Mouse (Mus musculus): ENCODE measurements around the gene Bcl9. TPM values are rescaled to one million over a fixed set of nuclear protein-coding genes. Genes with fewer than 3 reads are reported as not detected.

Gene Bcl9
- polyA plus RNA-seq, 1 experiment = 36.8 TPM

DNA sequence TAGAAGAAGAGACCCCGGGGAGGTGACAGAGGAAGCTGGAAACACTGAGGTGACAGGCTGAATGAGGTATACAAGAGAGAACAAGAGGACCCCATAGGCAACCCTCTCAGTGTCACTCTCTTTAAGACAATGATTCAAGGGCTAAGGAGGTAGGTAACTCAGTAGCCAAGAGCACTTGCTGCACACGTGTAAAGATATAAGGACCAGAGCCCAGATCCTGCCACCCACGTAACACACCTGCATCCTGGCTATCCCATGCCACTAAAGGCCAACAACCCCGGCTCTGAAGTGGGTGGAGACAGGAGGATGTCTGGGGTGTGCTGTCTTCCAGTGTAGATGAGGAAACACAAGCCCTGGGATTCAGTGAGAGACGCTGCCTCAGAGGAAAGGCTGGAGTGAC is 58.4 kb downstream of the Bcl9 start:
- no peak overlapping the region for H3K4me3 ChIP-seq (ENCODE audit: insufficient read depth, low read length)
- no peak for TF ChIP-seq CTCF (IDR thresholded peaks at IDR 0.05; ENCODE audit: borderline replicate concordance, insufficient read depth, low read length)
- TF ChIP-seq POLR2A (IDR thresholded peaks at IDR 0.05; ENCODE audit: low read depth, low read length) = no peak

DNA sequence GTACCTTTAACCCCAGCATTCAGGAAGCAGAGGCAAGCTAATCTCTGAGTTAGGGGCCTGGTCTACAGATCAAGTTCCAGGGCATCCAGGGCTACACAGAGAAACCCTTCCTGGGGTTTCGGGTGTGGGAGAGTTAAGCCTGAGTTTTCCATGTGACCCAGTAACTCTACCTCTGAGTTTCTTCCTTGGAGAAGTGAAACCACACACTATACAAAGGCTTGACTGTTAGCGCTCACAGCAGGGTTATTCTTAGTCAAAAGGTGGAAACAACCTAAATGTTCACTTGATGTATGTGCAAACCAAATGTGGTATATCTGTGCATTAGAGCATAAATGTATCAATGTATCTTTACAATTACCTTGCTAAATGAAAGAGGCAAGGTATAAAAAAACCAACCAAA is 59.2 kb downstream of the Bcl9 start:
- no peak overlapping the region for H3K27ac ChIP-seq (ENCODE audit: insufficient read depth, low read length)
- no peak overlapping the region for H3K4me3 ChIP-seq (ENCODE audit: insufficient read depth, low read length)
- H3K4me1 ChIP-seq (ENCODE audit: control insufficient read depth, insufficient read depth, low read length) = no peaks in the 10 kb centered on the region
- TF ChIP-seq POLR2A (IDR thresholded peaks at IDR 0.05; ENCODE audit: low read depth, low read length) = no peak
- no peak for TF ChIP-seq CTCF (IDR thresholded peaks at IDR 0.05; ENCODE audit: borderline replicate concordance, insufficient read depth, low read length)

More for the DNA sequence above, 58.4 kb downstream of the Bcl9 start:
- H3K27ac ChIP-seq (ENCODE audit: insufficient read depth, low read length) = no peak overlapping the region
- no peaks in the 10 kb centered on the region for H3K4me1 ChIP-seq (ENCODE audit: control insufficient read depth, insufficient read depth, low read length)

DNA sequence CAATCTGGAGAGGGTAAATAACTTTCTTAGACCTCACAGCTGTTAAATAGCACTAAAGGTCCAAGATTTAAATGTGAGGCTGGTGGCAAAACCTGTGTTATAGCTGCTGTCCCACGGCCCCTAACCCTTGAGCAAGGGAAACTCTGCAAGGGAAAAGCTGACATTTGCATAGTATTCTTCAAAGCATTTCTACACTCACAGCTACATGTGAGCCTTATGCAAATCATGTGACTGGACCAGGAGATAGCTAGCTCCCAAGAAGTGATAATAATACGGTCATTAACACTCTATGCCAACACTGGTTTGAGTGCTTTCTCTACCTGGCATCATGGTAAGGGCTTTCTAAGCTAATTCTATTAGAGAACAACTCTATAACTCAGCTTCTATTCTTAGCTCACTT is 60.3 kb downstream of the Bcl9 start:
- TF ChIP-seq POLR2A (IDR thresholded peaks at IDR 0.05; ENCODE audit: low read depth, low read length) (no peak), CTCF (IDR thresholded peaks at IDR 0.05; ENCODE audit: borderline replicate concordance, insufficient read depth, low read length) (no peak)
- no peak overlapping the region for H3K27ac ChIP-seq (ENCODE audit: insufficient read depth, low read length)
- H3K4me3 ChIP-seq (ENCODE audit: insufficient read depth, low read length) = no peak overlapping the region
- H3K4me1 ChIP-seq (ENCODE audit: control insufficient read depth, insufficient read depth, low read length) = no peaks in the 10 kb centered on the region

DNA sequence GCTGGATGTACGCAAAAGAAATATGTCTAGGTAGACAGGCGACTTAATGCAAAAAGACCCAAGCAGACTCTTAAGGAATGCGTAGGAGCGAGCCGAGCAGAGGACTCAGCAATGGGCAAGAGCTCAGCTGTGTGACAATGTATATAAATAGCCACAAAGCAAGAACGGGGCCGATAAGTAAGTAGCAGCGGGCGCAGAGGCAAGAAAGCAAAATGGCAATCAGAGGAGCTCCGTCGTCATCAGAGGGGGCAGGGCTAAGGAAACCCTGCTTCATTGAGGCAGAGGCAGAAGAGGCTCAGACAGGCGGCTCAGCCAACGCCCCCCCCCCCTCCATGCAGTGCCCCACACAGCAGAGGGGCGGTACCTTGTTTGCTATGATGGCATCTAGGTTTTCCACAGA is 62.9 kb downstream of the Bcl9 start:
- TF ChIP-seq POLR2A (IDR thresholded peaks at IDR 0.05; ENCODE audit: low read depth, low read length) (no peak), CTCF (IDR thresholded peaks at IDR 0.05; ENCODE audit: borderline replicate concordance, insufficient read depth, low read length) (no peak)
- Histone ChIP-seq H3K4me3 (ENCODE audit: insufficient read depth, low read length) (no peak overlapping the region), H3K27ac (ENCODE audit: insufficient read depth, low read length) (no peak overlapping the region), H3K4me1 (ENCODE audit: control insufficient read depth, insufficient read depth, low read length) (no peaks in the 10 kb centered on the region)

DNA sequence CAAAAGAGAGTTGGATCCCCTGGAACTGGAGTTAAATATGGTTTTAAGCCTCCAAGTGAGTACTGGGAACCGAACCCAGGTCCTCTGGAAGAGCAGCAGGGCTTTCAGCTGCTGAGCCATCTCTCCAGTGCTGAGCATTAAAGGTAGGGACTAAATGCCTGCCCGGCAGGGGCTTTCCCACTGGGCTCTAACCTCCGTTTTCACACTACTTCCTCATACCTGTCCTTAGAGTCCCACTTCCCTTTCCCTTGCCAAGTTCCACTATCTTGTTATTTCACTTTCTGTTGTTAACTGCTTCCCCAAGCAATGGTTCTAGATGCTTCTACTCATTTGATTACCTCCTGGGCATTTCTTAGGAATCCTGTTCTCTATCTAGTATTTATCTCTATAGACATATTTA is 65.4 kb downstream of the Bcl9 start:
- Histone ChIP-seq H3K27ac (ENCODE audit: insufficient read depth, low read length) (no peak overlapping the region), H3K4me3 (ENCODE audit: insufficient read depth, low read length) (no peak overlapping the region), H3K4me1 (ENCODE audit: control insufficient read depth, insufficient read depth, low read length) (0 out of 2 replicates have a peak, but pooled peaks cover 5% of the 10 kb centered on the region)
- TF ChIP-seq CTCF (IDR thresholded peaks at IDR 0.05; ENCODE audit: borderline replicate concordance, insufficient read depth, low read length) = no peak

DNA sequence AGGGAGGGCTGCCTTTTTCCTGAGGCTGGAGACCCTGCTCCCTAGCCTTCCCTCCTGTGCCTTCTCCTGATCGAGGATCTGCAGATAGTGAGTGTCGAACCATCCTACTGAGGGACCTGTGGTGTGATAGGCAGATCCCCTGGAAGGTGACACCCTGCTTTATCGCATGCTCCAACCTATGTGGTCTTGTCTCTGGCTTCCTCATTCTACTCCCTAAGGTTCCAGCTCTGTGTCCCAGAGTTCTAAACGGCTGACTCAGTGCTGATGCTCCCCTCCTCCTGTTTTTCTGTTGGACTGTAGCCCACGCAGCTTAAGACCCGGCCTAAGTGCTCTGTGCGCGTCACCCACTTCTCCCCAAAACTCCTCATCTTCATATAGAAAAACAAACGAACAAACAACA is 65.9 kb downstream of the Bcl9 start:
- H3K27ac ChIP-seq (ENCODE audit: insufficient read depth, low read length) = no peak overlapping the region
- TF ChIP-seq POLR2A (IDR thresholded peaks at IDR 0.05; ENCODE audit: low read depth, low read length) (no peak), CTCF (IDR thresholded peaks at IDR 0.05; ENCODE audit: borderline replicate concordance, insufficient read depth, low read length) (no peak)
- H3K4me1 ChIP-seq (ENCODE audit: control insufficient read depth, insufficient read depth, low read length) = 0 out of 2 replicates have a peak, but pooled peaks cover 5% of the 10 kb centered on the region
- H3K4me3 ChIP-seq (ENCODE audit: insufficient read depth, low read length) = no peak overlapping the region

DNA sequence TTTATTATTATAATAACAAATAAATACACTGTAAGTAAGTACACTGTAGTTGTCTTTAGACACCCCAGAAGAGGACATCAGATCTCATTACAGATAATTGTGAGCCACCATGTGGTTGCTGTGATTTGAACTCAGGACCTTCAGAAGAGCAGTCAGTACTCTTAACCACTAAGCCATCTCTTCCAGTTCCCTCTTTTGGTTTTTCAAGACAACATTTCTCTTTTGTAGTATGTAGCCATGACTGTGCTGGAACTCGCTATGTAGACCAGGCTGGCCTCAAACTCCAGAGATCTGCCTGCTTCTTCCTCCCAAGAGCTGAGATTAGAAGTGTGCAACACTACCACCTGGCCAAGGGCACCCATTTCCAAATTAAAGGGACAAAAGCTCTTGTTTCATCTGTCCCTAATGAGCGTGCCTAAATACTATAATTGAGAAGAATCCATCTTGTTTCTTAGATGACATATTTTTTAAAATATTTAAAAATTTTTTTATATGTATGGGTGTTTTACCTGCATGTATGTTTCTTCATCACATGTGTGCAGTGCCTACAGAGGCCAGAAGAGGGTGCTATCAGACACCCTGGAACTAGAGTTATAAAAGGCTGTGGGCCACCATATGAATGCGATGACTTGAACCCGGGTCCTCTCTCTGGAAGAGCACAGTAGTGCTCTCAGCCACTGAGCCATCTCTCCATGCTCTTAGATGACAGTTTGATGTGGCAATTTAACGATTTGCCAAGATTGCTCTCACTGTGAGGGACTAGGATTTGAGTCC is 66.9 kb downstream of the Bcl9 start:
- TF ChIP-seq CTCF (IDR thresholded peaks at IDR 0.05; ENCODE audit: borderline replicate concordance, insufficient read depth, low read length) = no peak
- no peak for TF ChIP-seq POLR2A (IDR thresholded peaks at IDR 0.05; ENCODE audit: low read depth, low read length)
- Histone ChIP-seq H3K27ac (ENCODE audit: insufficient read depth, low read length) (no peak overlapping the region), H3K4me1 (ENCODE audit: control insufficient read depth, insufficient read depth, low read length) (0 out of 2 replicates have a peak, but pooled peaks cover 5% of the 10 kb centered on the region), H3K4me3 (ENCODE audit: insufficient read depth, low read length) (no peak overlapping the region)

DNA sequence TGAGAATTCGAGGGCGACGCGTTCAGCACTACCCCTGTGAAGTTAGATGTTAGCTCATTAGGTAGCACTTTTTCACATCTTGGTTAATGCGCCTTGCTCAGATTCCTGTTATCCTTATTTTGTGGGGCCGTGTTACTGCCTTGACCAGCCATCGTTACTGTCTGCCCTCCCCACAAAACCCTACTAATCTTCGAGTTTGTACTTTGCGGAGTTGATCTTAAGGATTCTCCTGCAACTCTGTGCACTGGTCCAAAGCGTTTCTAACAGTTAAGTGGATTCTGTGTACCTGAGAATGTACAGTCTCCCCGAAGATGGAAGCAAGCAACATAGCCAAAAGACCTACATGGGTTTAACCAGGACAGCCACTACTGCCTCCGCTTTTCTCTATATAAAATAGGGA is 69.3 kb downstream of the Bcl9 start:
- H3K4me1 ChIP-seq (ENCODE audit: control insufficient read depth, insufficient read depth, low read length) = peaks cover 9% of the 10 kb centered on the region; the same call in 1 of the 2 replicates
- no peak overlapping the region for H3K27ac ChIP-seq (ENCODE audit: insufficient read depth, low read length)
- TF ChIP-seq CTCF (IDR thresholded peaks at IDR 0.05; ENCODE audit: borderline replicate concordance, insufficient read depth, low read length) (no peak), POLR2A (IDR thresholded peaks at IDR 0.05; ENCODE audit: low read depth, low read length) (no peak; the same call in 1 of the 2 replicates)
- H3K4me3 ChIP-seq (ENCODE audit: insufficient read depth, low read length) = peak overlapping the region; percentile 50; the same call in 1 of the 2 replicates

DNA sequence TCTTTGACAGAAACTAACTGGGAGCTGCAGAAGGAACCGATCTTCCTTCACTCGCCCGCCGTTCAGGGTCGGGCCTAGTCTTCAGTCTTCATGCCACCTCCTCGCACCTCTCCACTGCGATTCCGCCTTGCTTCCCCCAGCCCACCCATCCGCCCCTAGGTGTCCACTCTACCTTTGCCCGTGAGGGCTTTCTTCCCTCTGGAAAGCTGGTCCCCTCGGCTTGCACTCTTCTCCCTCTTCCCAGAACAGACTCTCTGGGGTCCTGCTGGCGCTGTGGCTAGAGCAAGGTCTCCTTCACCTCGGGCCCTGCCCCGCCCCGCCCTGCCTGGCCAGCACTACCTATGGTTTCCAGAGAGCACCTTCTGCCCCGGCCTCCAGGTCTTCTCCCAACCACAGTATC is 69.7 kb downstream of the Bcl9 start:
- peaks cover 9% of the 10 kb centered on the region; the same call in 1 of the 2 replicates for H3K4me1 ChIP-seq (ENCODE audit: control insufficient read depth, insufficient read depth, low read length)
- H3K27ac ChIP-seq (ENCODE audit: insufficient read depth, low read length) = peak overlapping the region; percentile 43
- H3K4me3 ChIP-seq (ENCODE audit: insufficient read depth, low read length) = peak overlapping the region; percentile 50
- TF ChIP-seq CTCF (IDR thresholded peaks at IDR 0.05; ENCODE audit: borderline replicate concordance, insufficient read depth, low read length) (no peak), POLR2A (IDR thresholded peaks at IDR 0.05; ENCODE audit: low read depth, low read length) (no peak)

DNA sequence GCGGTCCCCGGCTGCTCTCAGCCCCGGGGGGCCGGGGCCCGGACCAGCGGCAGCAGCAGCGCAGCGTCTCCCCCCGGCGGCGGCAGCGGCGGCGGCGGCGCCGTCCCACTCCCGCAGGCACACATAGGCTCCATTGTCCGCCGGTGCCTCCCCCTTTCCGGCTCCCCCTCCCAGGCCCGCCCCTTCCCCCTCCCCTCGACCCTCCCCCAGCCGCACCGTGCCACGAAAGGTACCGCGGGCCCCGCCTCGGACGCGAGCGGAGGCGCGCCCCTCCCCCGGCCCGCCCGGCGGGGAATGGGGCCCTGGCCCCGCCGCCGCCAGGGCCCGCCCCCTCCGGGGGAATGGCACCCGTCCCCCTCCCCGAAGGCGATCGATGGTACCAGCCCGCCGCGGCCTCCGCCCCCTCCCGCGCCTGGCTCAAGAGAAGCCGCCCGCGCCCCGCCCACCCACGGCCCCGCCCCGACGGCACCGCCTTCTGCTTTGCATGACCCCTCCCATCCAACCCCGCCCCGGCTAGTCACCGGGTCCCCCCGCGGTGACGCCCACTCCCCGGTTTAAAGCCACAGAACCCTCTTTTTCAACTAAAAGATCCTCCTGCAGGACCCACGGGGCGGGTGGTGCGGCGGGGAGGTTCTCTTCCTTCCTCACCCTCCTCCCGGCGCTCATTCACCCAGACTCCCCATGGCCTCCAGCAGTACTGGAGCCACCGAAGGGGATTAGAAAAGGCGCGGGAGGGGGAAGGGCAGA is 70.3 kb downstream of the Bcl9 start:
- peak overlapping the region; percentile 43 for H3K27ac ChIP-seq (ENCODE audit: insufficient read depth, low read length)

More for the DNA sequence above, 70.3 kb downstream of the Bcl9 start:
- Histone ChIP-seq H3K4me1 (ENCODE audit: control insufficient read depth, insufficient read depth, low read length) (peaks cover 9% of the 10 kb centered on the region; the same call in 1 of the 2 replicates), H3K4me3 (ENCODE audit: insufficient read depth, low read length) (peak overlapping the region; percentile 81)
- peak; percentile 68 for TF ChIP-seq POLR2A (IDR thresholded peaks at IDR 0.05; ENCODE audit: low read depth, low read length)
- TF ChIP-seq CTCF (IDR thresholded peaks at IDR 0.05; ENCODE audit: borderline replicate concordance, insufficient read depth, low read length) = no peak
